Mouse (Mus musculus) liver, adult 2 months (tissue): Measurements from ENCODE around the gene Phf21b.

ENCODE experiments used
- CTCF ChIP-seq: fragments of 200-500 bp; IDR thresholded peaks from 2 replicates; pipeline ENCODE4 v1.5.1; 2011; ENCODE audit warnings: low read depth, low read length, control low read depth
- POLR2A ChIP-seq: fragments of 200-500 bp; IDR thresholded peaks from 2 replicates; pipeline ENCODE4 v1.6.1; 2011; ENCODE audit warnings: low read length, control low read depth; ENCODE audit not compliant: insufficient read depth; ENCODE audit errors: extremely low read depth

- TF ChIP-seq POLR2A (no peak), CTCF (no peak)
Measured at GRCm38 (mm10) chr15:84871802-84872201, 16.0 kb upstream of the Phf21b start.
